Mouse (Mus musculus) gastrocnemius, postnatal 25 days (tissue): ENCODE results near the gene Antxr2. TPM values are rescaled to one million over a fixed set of nuclear protein-coding genes. Genes with fewer than 3 reads are reported as not detected.

ENCODE experiments used
- DNase-seq: peaks from one replicate; pipeline ENCODE4 v3.0.0; 2022
- long read RNA-seq, 2 experiments: library from polyadenylated mRNA; stranded (forward); transcript quantifications; one replicate each; pipeline ENCODE4 v2.0.0; 2021
- total RNA-seq, 2 experiments: library from RNA; stranded (reverse); gene quantifications; 1 replicate in 1 of 2; 2 replicates in 1 of 2; pipeline ENCODE4 v1.2.3; 2021

Antxr2 gene
- 10 to 100 TPM in 1 of 2 experiments, 1 to 10 TPM in 1; 9.3 to 11.0 TPM for total RNA-seq
- long read RNA-seq, experiment 1, full-length matches to known transcripts, result 7 of 9 reads
- long read RNA-seq, experiment 1, partial matches to known transcripts, result 0 of 9 reads
- long read RNA-seq, experiment 1, other reads (novel, unspliced or antisense), result 2 of 9 reads
- long read RNA-seq, experiment 2, full-length matches to known transcripts, result 12 of 15 reads
- long read RNA-seq, experiment 2, partial matches to known transcripts, result 0 of 15 reads
- long read RNA-seq, experiment 2, other reads (novel, unspliced or antisense), result 3 of 15 reads

DNA sequence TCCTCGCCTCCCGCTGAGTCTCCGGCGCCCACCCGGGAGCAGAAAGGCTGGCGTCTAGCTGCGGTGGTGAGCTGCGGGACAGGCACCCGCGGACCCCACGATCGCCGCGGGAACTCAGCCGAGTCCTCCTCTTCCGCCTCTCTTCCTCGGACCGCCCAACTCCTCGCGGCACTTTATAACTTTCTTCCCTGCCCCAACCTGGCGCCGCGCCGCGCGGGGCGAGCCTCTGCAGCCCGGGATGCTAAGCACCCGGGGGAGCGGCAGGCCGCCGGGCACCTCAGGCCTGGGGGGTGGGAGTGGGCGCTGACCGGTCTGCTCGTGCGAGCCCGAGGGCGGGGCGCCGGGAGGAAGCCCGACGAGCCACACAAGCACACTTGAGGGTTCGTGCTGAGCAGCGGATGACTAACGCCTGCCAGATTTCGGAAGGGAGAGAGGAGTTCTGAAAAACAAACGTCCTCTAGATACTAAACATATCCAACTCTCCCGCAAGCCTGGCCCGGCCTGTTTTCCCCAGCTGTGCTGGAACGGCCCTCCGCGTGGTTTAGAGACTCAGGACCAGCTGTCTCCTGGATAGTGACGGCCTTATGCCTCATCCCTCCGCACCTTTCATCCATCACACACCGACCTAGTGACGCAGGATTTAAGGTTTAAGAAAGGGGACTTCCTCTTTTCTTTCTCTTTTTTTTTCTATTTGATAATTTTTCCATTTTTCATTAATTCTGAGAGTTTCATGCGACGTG is at the start of gene Antxr2:
Gene Antxr2, minus strand, starts transcription at position 142 of the 740 bp plus-strand sequence.
- peak; percentile 74 for DNase-seq

DNA sequence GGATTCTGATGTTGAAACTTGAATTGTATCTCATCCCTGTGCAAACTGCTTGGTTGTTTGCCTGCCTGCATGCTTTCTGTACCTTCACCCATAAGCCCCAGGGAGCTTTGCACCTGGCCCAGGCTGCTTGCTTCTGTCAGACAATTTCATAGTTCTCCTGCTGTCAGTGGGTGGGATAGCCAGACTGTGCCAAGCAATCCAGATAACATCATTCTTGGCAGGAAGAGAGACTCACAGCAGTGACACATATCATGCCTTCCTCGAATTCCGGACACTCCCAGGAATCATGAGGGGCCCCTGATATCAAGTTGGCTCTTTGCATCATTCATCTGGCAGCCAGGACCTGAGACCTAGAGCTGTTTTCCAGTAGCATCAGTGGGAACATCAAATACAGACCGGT is 45.8 kb upstream of the Antxr2 start:
- DNase-seq, result peak; percentile 6

DNA sequence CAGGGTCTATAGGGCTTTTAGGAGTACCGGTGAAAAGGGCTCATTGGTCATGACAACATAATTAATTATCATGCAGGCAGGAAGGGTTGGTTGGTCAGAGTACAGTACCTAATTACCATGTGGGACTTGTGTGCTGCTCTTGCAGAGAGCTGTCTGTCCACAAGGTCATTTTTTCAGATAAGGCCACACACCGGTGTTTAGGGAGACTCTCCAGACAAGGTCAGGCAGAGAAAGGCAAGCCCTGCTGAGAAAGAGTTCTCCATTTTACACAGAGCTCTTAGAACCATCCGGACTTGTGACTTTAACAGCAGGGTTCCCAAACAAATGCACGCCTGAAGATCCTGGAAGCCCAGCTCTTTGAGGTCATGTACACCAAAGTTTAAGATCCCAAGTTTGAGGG is 38.3 kb upstream of the Antxr2 start:
- no peak for DNase-seq

DNA sequence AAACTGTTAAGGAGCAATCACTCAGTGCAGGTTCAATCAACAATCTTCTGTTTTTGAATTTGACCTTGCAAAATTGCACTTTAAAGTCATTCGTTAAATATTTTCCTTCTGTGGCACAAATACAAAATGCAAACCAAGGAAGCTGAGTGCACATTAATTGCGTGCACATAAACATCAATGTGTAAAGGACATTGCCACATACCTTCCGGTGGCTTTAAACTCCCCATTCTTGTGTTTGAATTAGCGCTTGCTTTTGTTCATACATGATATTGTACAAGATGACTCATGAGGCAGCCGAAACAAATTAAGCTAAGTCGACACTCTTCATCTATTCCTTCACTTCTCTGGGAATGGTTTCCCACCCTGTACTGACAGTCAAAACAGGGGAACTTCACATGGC is 24.4 kb upstream of the Antxr2 start:
- DNase-seq, result no peak

DNA sequence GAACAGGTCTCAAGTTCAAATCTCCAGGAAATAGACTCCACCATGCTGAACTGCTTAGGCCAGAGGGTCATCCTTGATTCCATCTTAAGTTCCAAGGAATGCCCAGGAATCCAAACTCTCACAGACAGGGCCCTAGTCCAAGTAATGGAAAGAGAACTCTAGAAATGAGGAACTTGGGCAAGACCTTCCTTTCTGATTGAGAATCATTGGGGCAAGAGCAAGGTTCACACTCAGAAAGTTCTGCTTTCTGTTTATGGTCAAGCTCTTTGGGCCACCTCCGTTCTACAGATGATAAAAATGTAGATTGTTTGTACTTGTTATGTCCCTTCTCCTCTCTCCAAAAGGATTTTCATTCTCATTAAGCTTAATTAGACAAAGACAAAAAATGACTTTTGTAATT is 24.0 kb upstream of the Antxr2 start:
- DNase-seq, result no peak

DNA sequence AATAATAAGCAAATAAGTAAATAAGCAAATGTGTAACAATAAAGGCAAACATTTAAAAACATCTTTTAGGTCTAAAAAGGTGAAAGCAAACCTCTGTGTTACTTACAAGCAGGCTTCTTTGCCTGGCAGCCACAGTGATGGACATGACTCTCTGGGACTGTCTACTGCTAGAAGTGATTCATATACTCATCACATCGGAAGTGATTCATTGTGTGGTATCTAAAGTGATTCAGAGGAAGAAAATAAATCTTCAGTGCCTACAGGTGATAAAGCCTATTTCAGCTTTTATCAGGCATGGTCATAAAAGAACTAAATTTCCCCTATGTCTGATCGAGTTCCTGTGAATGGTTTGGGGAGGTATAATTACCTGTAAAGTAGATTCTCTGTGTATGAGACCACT is 4.1 kb upstream of the Antxr2 start:
- no peak for DNase-seq

DNA sequence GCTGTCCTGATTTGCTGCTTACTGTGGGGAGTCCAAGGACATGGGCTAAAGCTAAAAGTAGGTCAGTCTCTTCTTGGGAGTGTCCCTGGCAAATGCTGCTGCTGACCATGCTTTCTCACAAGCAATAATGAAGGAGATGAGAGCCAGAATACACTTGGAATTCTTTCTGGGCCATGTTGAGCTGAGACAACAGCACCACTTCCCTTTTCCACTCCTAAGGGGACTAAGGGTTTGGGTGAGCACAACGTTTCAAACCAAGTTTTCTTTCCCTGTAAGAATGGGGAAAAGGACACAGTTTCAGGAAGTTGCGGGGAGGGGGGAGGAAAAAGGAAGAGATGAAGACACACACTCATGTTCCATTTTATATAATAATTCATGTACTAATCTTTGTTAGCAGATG is 3.4 kb upstream of the Antxr2 start:
- peak; percentile 21 for DNase-seq

DNA sequence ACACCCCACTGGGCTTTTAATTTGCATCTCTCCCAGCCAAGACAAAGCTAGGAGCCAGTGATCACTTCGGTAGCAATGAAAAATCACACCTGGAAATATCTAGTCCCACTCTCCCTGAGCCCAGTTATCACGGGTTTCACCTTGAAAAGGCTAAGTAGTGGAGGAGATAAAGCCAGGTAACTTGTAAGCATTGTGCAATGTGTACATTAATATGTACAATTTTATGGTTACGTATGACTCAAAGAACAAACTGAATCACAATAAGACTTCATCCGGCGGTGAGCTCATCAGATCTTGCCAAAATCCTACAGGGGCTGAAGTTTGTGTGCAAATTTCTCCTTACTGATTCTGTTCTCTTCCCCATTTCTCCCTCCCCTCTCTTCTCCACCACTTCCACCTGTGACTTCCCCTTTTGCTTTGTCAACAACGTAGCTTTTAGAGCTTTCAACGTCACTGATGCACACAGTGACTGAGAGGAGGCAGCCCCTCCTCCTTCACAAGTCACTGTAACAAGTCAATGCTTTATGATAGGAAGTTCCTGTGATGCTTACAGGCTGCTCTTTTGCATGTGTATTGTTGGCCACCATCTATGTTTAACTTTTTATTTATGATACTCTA is 2.1 kb upstream of the Antxr2 start:
- no peak for DNase-seq

DNA sequence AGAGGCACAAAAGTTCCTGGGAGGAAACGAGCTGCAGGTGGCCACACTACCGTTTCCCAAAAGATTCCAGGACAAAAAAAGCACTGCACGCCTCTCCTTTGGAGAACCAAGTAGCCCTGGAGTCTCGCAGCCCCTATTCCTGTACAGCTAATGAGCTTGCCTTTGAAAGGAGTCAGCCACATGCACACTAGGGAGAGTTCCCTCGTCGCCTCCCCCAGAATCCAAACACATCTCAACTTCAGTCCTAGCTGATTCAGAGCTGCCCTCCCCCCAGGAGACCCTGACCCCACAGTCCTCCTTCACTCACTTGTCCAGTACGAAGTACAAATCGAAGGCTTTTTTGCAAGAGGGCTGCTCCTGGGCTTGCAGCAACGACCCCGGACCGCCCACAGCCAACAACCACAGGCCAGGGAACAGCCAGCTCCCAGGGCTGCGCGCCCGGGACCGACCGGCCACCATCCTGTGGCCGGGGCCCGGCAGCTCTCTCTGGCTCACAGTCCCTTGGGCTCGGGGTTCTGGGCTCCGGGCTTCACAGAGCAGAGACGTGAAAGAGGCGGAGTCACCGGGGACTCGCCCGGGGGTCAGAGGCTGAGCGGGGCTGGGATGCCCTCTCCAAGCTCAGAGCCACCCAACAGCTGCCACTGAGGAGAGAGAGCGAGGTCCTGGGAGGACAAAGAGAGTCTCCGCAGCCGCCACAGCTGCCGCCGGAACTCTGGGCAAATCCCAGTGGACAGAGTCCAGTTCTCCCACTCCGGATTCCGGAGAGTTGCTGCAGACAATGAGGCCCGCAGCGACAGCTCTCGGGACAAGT is 547 bp downstream of the Antxr2 start:
- DNase-seq, result peak; percentile 53

DNA sequence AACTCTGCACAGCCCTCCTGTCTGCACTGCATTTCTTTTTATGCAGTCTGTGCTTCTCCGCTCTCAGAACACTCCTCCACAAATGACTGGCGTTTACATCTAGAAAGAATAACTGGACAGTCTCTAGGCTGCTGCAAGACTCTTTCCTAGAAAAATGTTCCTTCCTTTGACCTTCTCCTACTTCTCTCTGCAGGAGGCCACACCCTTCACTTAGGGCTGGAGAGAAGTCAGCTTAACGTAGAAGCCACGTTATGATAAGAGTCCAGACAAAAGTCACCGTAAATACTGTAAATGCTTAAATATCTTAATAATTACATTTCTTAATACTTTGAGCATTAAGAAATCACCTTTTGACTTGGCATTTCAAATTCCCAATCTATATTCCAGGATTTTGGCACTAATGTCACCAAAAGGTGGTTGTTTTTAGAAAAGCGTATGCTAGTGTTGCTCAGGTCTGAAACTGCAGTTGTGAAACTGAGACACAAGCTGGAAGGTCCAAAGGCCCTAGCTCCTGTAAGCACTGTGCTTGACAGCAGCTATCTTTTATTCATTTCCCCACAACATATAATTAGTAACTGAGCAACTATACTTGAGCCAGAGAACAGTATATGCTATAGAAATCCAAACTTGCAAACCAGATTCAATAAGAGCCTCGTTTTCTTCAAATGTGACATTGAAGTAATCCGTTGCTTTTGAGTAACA is 3.0 kb downstream of the Antxr2 start:
- DNase-seq, result no peak

DNA sequence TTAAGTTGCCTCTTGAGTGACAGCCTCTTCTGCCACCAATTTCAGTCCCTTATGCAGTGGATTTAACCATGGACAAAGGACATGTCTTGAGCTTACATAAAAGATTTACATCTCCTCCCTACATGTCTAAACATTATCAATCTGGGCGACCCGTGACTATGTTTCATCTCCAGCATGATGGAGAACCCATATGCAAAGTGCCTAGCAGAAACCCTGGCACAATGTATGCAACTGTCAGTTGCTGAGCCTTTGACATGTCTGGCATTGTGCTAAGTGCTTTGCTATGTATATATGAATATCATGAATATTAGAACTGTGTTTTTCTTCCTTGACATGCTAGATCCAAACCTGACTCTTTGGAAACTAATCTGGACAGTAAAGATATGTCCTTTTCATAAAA is 4.9 kb downstream of the Antxr2 start:
- DNase-seq, result no peak

DNA sequence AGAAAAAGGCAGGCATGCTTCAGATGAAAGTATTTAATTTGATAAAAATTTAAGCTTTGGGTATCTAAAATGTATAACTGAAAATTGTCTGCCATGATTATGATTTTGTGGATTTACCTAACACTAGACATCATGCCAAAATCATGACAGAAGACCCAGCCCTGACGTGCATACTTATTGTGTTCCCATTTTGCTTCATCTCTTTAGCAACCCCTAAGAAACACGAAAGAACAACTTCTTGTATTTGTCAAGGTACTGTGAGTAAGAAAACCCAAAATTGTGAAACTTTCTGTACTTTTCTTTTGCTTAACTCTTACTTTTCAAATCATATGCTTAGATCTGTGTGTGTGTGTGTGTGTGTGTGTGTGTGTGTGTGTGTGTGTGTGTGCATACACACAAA is 6.3 kb downstream of the Antxr2 start:
- no peak for DNase-seq

DNA sequence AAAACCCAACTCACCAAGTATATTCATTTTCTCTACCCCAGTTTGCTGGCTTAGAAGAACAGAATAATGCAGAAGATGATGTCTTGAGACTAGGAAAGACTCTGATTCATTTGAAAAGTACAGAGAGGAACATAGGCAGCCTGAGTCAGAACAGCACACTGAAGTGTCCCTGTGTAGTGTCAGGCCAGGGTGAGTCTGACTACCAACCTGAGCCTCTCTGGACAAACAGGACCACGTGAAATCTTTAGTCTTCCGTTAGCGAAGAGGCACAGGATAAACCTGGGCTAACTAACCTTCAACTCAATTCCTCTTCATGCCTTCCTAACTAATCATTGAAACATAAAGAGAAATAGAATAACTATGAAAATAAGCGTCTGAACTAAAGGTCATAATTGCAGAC is 9.3 kb downstream of the Antxr2 start:
- DNase-seq, result no peak

DNA sequence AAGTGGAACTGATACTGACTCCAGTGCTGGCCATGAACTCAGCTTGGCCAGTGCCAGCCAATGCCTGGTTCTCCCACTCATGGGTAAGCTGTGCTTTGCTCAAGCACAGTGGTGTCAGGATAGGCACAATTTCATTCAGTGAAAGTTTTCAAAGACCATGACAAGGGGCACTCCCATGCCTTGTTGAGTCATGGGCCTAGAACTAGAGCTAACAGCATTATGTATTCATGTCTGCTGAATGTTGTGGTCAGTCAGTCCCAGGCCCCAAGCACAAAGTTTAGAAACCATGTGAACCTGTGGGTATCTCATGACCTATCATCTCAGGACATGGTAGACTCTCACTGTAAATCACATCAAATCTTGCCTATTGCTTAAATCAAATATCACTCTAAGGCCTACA is 10.2 kb downstream of the Antxr2 start:
- DNase-seq, result no peak

DNA sequence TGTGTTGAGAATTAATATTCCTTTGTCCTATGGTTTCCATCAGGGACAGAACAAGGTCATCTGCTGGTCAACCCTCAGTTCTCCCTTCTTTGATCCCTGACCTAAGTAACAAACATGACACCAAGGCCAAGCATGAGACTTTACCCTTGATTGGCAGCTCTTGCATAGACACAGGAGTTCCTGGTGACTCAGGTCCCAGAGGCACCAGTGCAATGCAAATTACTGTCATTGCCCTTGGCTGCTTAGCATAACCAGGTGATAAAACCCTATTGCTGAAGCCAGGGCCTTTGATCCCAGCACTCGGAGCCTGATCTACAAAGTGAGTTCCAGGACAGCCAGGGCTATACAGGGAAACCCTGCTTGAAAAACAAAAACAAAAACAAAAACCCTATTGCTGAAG is 11.4 kb downstream of the Antxr2 start:
- DNase-seq, result no peak

DNA sequence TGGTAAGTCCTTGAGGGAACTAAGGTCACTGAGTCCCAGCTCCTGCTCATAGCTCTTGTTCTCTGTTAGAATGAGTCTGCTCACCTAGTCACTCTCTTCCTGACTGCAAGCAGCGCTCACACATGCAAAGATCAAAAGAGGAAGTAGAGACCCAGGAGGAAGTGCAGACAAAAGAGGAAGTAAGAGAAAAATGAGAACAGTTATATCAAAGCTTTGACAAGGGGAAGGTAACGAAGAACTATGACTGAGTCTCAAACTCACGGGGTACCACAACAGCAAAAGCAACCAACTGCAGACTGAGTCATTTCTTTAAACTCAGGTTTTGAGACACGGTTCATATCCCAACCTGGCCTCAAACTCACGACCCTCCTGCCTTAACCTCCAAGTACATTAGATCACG is 12.7 kb downstream of the Antxr2 start:
- DNase-seq, result no peak

DNA sequence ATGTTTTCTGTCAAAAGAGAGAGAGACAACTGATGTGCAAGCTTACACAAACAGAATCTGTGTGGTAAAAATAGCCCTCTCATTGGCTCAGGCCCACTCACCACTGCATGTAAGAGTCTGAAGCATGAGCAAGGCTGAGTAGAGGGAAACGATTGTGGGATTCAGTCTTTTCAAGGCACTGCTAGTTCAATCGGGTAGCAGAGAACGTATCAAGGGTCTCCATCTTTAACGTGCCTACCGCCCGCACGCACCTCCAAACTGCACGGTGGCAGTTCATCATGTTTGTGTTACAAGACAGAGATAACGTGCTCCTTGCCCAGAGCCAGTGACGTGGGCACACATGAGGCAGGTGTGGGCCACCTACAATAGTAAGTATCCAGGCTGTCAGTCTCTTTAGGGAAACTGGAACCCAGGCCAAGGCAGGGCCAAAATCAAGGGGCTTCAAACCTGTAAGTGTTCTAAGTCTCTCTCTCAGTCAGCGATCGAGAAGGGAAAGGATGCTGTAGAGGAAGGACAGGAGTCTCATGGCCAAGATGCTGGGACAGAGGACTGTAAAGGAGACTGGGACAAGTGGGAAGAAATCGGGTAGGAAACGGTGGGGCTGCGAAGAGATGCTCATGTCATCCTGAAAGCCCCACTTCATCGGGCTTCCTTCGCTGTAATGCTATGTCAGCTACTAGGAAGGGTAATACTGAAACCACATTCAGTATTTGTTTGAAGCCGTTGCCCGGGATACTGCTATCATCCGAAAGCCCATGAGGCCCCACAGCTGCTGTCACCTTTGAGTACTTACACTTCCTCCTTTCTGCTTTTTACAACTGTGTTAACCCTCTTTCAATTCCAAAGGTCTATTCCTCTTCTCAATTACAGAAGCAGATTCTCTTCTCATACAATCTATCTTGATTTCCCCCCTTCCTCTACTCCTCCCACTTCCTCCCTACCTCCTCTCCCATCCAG is 14.3 kb downstream of the Antxr2 start:
- peak; percentile 19 for DNase-seq

DNA sequence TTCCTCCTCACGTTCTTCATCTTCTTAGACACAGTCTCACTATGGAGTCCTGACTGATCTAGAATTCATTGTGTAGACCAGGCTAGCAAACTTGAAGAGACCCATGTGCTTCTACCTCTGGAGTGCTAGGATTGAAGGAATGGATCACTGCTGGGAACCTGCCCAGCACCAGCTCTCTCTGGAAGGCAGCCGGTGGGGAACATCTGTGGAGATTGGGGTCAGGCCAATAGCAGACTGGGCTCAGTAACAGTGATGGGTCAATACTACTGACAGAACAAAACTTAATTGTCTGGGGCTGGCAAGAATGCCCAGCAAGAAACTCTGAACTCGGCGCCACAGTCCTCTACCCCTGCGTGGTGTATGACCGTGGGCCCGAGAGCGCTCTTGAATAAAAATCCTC is 25.1 kb downstream of the Antxr2 start:
- no peak for DNase-seq

DNA sequence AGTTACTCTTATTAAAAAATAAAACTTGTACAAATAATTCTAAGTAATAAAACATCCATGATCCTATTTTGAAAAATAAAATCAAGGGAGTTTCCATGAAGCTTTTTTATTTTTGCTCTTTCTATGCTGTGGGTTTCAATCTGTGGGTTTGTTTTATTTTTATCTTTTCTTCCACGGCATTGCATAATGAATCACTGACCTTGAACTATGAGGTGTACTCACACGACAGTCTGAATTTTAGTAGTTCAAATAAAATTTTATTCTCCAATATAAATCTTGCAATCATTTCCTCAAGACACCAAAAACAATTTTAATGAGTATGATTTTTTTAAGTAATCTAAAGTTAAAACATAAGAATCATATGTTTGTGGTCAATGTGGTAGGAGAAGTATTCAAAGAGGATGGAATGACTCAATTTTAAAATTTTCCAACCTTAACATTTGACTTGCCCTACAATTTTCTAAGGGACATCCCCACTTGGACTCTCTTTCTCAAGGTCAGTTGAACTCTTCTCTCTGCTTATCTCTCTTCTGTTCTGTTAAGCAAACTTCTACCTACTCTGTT is 31.5 kb downstream of the Antxr2 start:
- no peak for DNase-seq

DNA sequence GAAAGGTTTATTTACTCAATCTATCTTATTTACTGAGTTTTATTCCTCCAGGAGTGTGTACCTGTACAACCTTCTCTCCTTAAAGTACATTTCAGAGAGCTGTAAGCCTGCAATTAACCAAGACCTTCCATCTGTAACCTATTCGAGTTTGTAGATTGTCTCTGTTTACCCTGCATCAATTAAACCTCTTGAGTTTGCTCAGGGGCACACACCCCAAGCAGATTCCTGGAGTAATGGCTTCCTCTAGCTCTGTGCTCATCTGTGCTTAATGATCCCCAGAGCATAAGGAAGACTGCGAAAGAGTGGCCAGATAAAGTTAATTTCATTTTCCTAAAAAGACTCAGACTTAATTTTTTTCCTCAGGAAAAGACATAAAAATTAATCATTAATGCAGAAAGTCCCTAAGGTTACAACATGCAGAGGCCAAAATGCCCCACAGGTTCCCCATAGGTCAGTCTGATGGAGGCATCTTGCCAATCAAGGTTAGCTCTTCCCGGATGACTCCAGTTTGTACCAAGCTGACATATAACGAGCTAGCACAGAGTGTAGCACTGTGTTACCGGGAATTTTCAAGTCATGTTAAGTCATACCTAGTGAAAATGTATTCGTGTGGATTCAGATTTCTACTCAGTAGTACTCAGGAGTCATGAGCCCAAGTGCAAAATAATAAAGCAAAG is 34.2 kb downstream of the Antxr2 start:
- DNase-seq, result no peak
